8 mouse cellular contexts compared by ENCODE assay signal in the genomic region with DNA sequence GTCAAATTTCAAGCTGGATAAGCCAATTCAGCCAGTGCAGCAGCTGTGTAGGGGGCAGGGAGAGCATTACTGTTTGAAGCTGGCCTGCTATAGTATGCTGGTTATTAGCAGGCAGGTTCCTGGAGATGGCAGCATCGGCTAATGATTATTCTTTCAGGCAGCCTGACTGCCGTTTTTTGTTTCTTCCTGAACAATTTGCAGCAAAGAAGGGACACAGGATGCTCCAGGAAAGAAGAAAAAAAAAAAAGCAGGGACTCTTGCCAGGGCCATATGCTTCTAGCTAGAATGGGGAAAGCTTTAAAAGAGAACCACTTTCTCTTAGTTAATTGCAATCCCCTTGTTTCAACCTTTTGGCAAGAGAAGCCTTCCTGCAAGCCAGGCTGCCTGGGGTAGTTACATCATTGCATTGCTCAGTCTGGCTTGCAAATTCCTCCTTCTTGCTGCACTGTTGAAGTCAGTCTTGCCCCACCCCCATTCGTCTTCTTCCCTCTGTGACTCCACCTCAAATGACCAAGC.
A peak's percentile ranks its signal among the peaks of the same experiment; 100 is the strongest.
DNase-seq lines count a peak whose midpoint lies in the region; ATAC-seq and TF ChIP-seq lines count a peak whose summit lies in the region.

No protein-coding gene starts in this region.

- H3K4me1 ChIP-seq in kidney, embryonic 16.5 days (ENCODE audit: insufficient read depth, low read length): no peaks in the 10 kb centered on the region
- H3K4me1 ChIP-seq in midbrain, embryonic 15.5 days: peaks cover 8% of the 10 kb centered on the region; the same call in 1 of the 2 replicates

- ATAC-seq in kidney, embryonic 16.5 days (ENCODE audit: low FRiP score, low TSS enrichment): no peak
- peak; percentile 94 for ATAC-seq in midbrain, embryonic 15.5 days (replicated peaks)

- TF ChIP-seq CTCF in layer of hippocampus, adult 2 months (conservative IDR thresholded peaks at IDR 0.05): peak; percentile 68

- no peaks in the 10 kb centered on the region; the same call in 1 of the 2 replicates for H3K27me3 ChIP-seq in kidney, embryonic 16.5 days (ENCODE audit: insufficient read depth, low read length)
- H3K27me3 ChIP-seq in midbrain, embryonic 15.5 days (replicated peaks): no peaks in the 10 kb centered on the region

- H3K36me3 ChIP-seq in kidney, embryonic 16.5 days (ENCODE audit: insufficient read depth, low read length): no peaks in the 10 kb centered on the region
- no peaks in the 10 kb centered on the region for H3K36me3 ChIP-seq in midbrain, embryonic 15.5 days (replicated peaks)

- no peaks in the 10 kb centered on the region for H3K9me3 ChIP-seq in kidney, embryonic 16.5 days (ENCODE audit: low read length)
- H3K9me3 ChIP-seq in midbrain, embryonic 15.5 days: no peaks in the 10 kb centered on the region

- no peak overlapping the region for H3K9ac ChIP-seq in kidney, embryonic 16.5 days (replicated peaks; ENCODE audit: low read length)
- H3K9ac ChIP-seq in midbrain, embryonic 15.5 days: no peak overlapping the region

- 33% methylated on average over 3 of the region's 3 CpGs for WGBS in kidney, embryonic 16.5 days
- WGBS in midbrain, embryonic 15.5 days: 20% methylated on average over 3 of the region's 3 CpGs

- no peak overlapping the region for H3K4me3 ChIP-seq in kidney, embryonic 16.5 days (ENCODE audit: low read length)
- no peak overlapping the region for H3K4me3 ChIP-seq in layer of hippocampus, adult 2 months
- H3K4me3 ChIP-seq in midbrain, embryonic 15.5 days: no peak overlapping the region

- no peak overlapping the region for H3K27ac ChIP-seq in kidney, embryonic 16.5 days (ENCODE audit: low read length)
- H3K27ac ChIP-seq in layer of hippocampus, adult 2 months: no peak overlapping the region
- H3K27ac ChIP-seq in midbrain, embryonic 15.5 days: peak overlapping the region; percentile 56

- DNase-seq in kidney, adult 9 months: peak; percentile 4
- peak; percentile 69 to 76 for DNase-seq in cerebellum, postnatal 25 days
- DNase-seq in gastrocnemius, postnatal 10 days: peak; percentile 5
- peak; percentile 31 to 37 for DNase-seq in layer of hippocampus, adult 2 months (ENCODE audit: low spot score in 2 of 2)
- DNase-seq in adipocyte (ENCODE audit: low spot score): no peak
- DNase-seq in c-Kit-positive CD71-positive TER-119-positive erythroid progenitor cells, embryonic 14.5 days (ENCODE audit: low spot score): no peak

- H3K4me2 ChIP-seq in kidney, embryonic 16.5 days (replicated peaks; ENCODE audit: low read depth, low read length): no peak overlapping the region
- no peak overlapping the region for H3K4me2 ChIP-seq in midbrain, embryonic 15.5 days

Comparison
In these comparisons a context has a peak if more than half of its experiments do, and no peak if none do; other contexts are left out.
1. DNase-seq: peak in kidney, adult 9 months (single experiment), cerebellum, postnatal 25 days (2 of 2), gastrocnemius, postnatal 10 days (single experiment) and layer of hippocampus, adult 2 months (2 of 2); none in adipocyte (single experiment) and c-Kit-positive CD71-positive TER-119-positive erythroid progenitor cells, embryonic 14.5 days (single experiment).